Mouse (Mus musculus) kidney, postnatal 10 days (tissue): ENCODE results near the gene 1500015O10Rik.

ENCODE experiments used
- DNase-seq: peaks from one replicate; pipeline ENCODE4 v3.0.0; 2021; ENCODE audit warnings: mixed read lengths

Gene 1500015O10Rik

GRCm38 (mm10) chr1:43776106-43776505 is 45.7 kb downstream of the 1500015O10Rik start:
- DNase-seq: peak; percentile 30

GRCm38 (mm10) chr1:43781195-43781594 is 50.8 kb downstream of the 1500015O10Rik start:
- DNase-seq: no peak

GRCm38 (mm10) chr1:43781672-43782071 is 51.3 kb downstream of the 1500015O10Rik start:
- no peak for DNase-seq

- DNase-seq: no peak
These were observed 52.3 kb downstream of the 1500015O10Rik start for GRCm38 (mm10) chr1:43782680-43783079.

GRCm38 (mm10) chr1:43783186-43783585 is 52.8 kb downstream of the 1500015O10Rik start:
- DNase-seq: no peak

GRCm38 (mm10) chr1:43785316-43785715 is 54.9 kb downstream of the 1500015O10Rik start:
- DNase-seq: no peak

GRCm38 (mm10) chr1:43786711-43787110 is 56.3 kb downstream of the 1500015O10Rik start:
- no peak for DNase-seq

GRCm38 (mm10) chr1:43789765-43790164 is 59.4 kb downstream of the 1500015O10Rik start:
- DNase-seq: no peak
